Mouse (Mus musculus) limb, embryonic 14.5 days (tissue): Measurements from ENCODE around the gene Fhad1. TPM values are rescaled to one million over a fixed set of nuclear protein-coding genes. Genes with fewer than 3 reads are reported as not detected.

Experiments used
- ATAC-seq: fragments of 200-750 bp; cut with Nextera tagmentation; 2 replicates; pipeline ENCODE4 v1.8.0; 2017; ENCODE audit warnings: low read depth, moderate number of reproducible peaks, moderate TSS enrichment; ENCODE audit not compliant: low FRiP score
- DNase-seq: peaks from one replicate; pipeline ENCODE4 v3.0.0-alpha.2; 2015; ENCODE audit warnings: low spot score
- H3K27ac ChIP-seq: fragments of 300-500 bp; sonication (generic); replicated peaks from 2 replicates; pipeline ENCODE4 v1.5.1; 2014; ENCODE audit warnings: low read depth, mild to moderate bottlenecking, low read length, moderate library complexity, mixed read lengths
- H3K27me3 ChIP-seq: fragments of 300-500 bp; sonication (generic); 2 replicates; pipeline ENCODE4 v1.6.1; 2014; ENCODE audit warnings: low read length, mixed read lengths; ENCODE audit not compliant: control insufficient read depth, insufficient read depth
- H3K36me3 ChIP-seq: fragments of 300-500 bp; sonication (generic); 2 replicates; pipeline ENCODE4 v1.6.1; 2014; ENCODE audit warnings: mild to moderate bottlenecking, low read length, moderate library complexity, mixed read lengths; ENCODE audit not compliant: control insufficient read depth, insufficient read depth
- H3K4me1 ChIP-seq: fragments of 300-500 bp; sonication (generic); 2 replicates; pipeline ENCODE4 v1.6.1; 2014; ENCODE audit warnings: antibody characterized with exemption, low read length, mixed read lengths; ENCODE audit not compliant: control insufficient read depth, insufficient read depth
- H3K4me2 ChIP-seq: fragments of 300-500 bp; sonication (generic); replicated peaks from 2 replicates; pipeline ENCODE4 v1.6.1; 2014; ENCODE audit warnings: low read depth, mild to moderate bottlenecking, low read length, moderate library complexity; ENCODE audit not compliant: severe bottlenecking
- H3K4me3 ChIP-seq: fragments of 300-500 bp; sonication (generic); replicated peaks from 2 replicates; pipeline ENCODE4 v1.5.1; 2014; ENCODE audit warnings: low read length
- H3K9ac ChIP-seq: fragments of 300-500 bp; sonication (generic); 2 replicates; pipeline ENCODE4 v1.6.1; 2014; ENCODE audit warnings: mild to moderate bottlenecking, low read depth, low read length, moderate library complexity; ENCODE audit not compliant: severe bottlenecking
- H3K9me3 ChIP-seq: fragments of 300-500 bp; sonication (generic); 2 replicates; pipeline ENCODE4 v1.6.1; 2016; ENCODE audit warnings: low read length; ENCODE audit not compliant: control insufficient read depth
- POLR2A ChIP-seq: fragments of 200-500 bp; IDR thresholded peaks from 2 replicates; pipeline ENCODE4 v1.8.0; 2012; ENCODE audit warnings: inconsistent platforms, mild to moderate bottlenecking, moderate library complexity, borderline replicate concordance; ENCODE audit not compliant: insufficient read depth, insufficient read length; ENCODE audit errors: extremely low read depth
- WGBS: fragments of 180-500 bp; shearing (Covaris S2); extraction: QIAGEN DNeasy Blood & Tissue Kit; methylation state at CpG from one replicate; pipeline ENCODE4 v1.1.7; 2014; 5-methylcytosine and 5-hydroxymethylcytosine counted together
- polyA plus RNA-seq, 2 experiments: library from polyadenylated mRNA; depleted of rRNA in 1 of 2; stranded (reverse) in 1 of 2; unstranded in 1 of 2; fragments of >200 nt; fragmentation: Nextera tagmentation in 1 of 2; extraction: Ambion mirVana in 1 of 2; gene quantifications; 2 replicates each; pipeline versions ENCODE4 v1.2.1 to v1.2.3; 2012 to 2014

The Fhad1 gene
- polyA plus RNA-seq, 2 experiments: 2.7 to 3.1 TPM

DNA sequence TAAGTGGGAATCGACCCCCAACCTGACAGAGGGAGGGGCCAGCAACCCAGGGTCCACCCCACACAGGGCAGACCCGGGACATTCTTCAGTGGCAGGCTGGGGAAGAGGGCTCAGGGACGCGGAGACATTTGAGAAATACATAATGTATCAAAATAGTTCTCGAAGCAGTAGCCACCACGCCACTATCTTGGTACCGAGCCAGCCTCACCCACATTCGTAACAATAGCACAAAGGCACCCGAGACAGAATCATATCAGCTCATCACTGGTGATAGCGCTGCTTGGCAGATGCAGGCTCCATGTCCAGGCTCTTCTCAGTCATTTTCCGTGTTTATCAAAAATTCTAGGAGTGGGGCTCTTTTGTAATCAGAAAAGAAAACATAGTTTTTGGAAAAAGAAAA, 90.9 kb downstream of the Fhad1 start:
- Histone ChIP-seq H3K27me3 (no peaks in the 10 kb centered on the region), H3K9me3 (no peaks in the 10 kb centered on the region), H3K4me2 (no peak overlapping the region), H3K4me3 (no peak overlapping the region), H3K9ac (no peak overlapping the region), H3K27ac (no peak overlapping the region), H3K36me3 (no peaks in the 10 kb centered on the region), H3K4me1 (peaks cover 4% of the 10 kb centered on the region; the same call in 1 of the 2 replicates)
- TF ChIP-seq POLR2A: no peak
- 90% methylated on average over 11 of the region's 11 CpGs for WGBS
- no peak for ATAC-seq
- no peak for DNase-seq

DNA sequence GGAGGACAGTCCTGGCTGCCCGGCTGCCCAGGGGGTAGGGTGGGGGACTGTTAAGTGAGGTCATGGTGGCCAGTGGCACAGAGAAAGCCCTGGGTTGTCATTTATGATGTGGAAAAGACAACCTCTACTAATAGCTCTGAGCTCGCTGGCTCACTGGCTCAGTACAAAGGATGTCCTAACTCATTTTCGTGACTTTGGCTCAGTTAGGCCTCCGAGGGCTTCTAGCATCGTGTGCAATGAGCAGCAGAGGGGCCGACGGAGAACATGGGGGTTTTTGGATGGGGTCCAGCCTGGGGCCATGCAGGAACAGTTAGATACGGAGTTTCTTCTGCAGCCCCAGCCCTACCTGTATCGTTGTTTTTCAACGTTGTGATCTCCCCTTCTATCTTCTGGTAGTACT, 94.5 kb downstream of the Fhad1 start:
- no peak overlapping the region for H3K27ac ChIP-seq
- WGBS: 77% methylated on average over 10 of the region's 10 CpGs
- H3K27me3 ChIP-seq: no peaks in the 10 kb centered on the region
- H3K4me3 ChIP-seq: no peak overlapping the region
- H3K9ac ChIP-seq: no peak overlapping the region
- ATAC-seq: no peak
- H3K4me1 ChIP-seq: no peaks in the 10 kb centered on the region
- no peak overlapping the region for H3K4me2 ChIP-seq
- H3K9me3 ChIP-seq: no peaks in the 10 kb centered on the region
- no peak for DNase-seq
- TF ChIP-seq POLR2A: no peak
- H3K36me3 ChIP-seq: no peaks in the 10 kb centered on the region

DNA sequence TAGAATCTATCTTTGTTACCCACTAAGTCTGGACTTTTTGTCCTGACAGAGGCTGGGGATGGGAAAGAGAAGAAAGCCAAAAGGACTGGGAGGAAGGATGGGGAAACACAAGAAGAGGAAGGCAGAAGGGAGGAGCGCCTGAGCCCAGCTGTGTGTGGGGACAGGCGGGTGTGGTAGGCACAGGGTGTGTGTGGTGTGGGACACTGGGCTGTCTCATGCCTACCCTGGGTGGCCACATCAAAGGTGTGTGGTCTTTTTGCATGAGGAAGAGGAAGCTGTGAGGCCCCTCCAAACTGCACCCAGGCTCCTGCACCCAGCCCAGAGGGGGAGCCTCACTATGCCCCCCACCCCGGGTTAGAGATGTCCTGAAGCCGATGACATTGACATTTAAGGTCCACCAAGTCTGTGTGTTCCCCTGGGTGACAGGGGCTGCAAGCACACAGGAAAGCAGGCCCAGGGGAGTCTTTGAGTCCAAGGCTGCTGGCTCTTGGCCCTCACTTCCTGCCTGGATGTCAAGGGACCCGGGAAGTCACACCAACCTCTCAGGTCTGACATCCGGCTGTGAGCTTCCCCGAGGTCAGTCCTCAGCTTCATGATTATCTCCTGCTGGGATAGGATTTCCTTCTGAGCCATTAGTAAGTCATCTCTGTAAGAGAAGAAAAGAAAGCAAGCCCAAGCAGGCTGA, 97.0 kb downstream of the Fhad1 start:
- Histone ChIP-seq H3K9me3 (no peaks in the 10 kb centered on the region), H3K27me3 (no peaks in the 10 kb centered on the region), H3K36me3 (no peaks in the 10 kb centered on the region), H3K4me2 (no peak overlapping the region), H3K9ac (no peak overlapping the region), H3K4me3 (no peak overlapping the region), H3K4me1 (0 out of 2 replicates have a peak, but pooled peaks cover 3% of the 10 kb centered on the region), H3K27ac (no peak overlapping the region)
- no peak for ATAC-seq
- TF ChIP-seq POLR2A: no peak
- no peak for DNase-seq
- 48% methylated on average over 7 of the region's 7 CpGs for whole genome bisulfite sequencing

DNA sequence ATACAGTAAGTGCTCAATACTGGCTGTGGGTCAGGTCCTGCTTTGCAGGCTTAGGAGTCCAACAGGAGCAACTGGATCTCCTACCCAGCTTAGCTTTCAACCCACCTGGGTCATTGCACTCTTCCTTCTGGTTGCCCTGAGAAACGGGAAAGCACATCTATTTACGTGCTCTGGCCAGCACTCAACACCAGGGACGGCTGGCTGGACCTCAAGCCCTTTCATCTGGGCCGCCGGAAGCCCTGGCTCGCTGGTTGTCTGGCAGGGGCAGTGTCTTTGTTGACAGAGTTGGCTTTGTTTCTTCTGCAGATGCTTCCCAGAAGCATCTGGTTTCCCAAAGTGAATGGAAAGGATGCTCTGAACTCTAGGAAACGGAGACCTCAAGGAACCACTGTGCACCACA, 100.8 kb downstream of the Fhad1 start:
- no peak overlapping the region for H3K9ac ChIP-seq
- H3K36me3 ChIP-seq: no peaks in the 10 kb centered on the region
- no peak for DNase-seq
- 0 out of 2 replicates have a peak, but pooled peaks cover 3% of the 10 kb centered on the region for H3K4me1 ChIP-seq
- no peak overlapping the region for H3K4me2 ChIP-seq
- ATAC-seq: no peak
- H3K4me3 ChIP-seq: no peak overlapping the region
- 32% methylated on average over 7 of the region's 7 CpGs for WGBS
- TF ChIP-seq POLR2A: no peak
- no peaks in the 10 kb centered on the region for H3K9me3 ChIP-seq
- H3K27ac ChIP-seq: no peak overlapping the region
- H3K27me3 ChIP-seq: no peaks in the 10 kb centered on the region

DNA sequence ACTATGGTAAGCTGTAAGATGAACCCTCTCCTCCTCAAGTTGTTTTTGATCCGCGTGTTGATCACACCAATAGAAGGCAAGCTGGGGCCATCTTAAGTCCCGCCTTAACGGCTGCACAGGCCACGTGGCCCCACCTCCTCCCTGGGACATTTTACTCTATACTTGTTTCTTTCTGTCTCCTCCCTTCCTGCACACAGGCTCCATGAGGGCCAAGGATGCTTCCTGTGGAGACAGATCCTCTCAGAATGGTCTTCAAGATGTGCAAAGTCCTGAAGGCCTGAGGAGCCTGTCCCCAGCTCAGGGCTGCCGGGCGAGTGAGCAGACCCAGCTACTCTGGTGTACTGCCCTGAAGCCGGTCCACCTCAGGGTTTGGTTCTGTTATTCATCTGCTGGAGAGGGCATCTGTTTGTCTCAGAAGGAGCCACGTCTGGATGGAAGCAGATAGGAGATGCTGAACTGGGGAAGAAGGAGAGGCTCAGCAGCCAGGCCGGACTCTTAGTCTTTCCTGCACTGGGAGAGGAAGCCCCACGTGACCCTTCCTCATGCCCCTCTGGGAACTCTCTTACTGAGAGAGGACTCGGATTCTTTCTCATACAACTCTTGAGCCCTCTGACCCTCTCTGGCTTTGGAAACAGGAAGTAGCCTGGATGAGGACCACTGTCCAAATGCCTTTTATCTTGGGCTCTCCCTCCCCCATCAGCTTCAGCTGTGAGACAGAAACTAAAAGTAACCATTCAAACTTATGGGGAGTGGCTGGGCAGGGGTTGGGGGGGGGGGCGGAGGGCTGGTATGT, 101.5 kb downstream of the Fhad1 start:
- ATAC-seq (no peak), DNase-seq (no peak)
- no peak overlapping the region for H3K4me2 ChIP-seq
- no peaks in the 10 kb centered on the region for H3K36me3 ChIP-seq
- no peak overlapping the region for H3K9ac ChIP-seq
- H3K27ac ChIP-seq: no peak overlapping the region
- no peaks in the 10 kb centered on the region for H3K9me3 ChIP-seq
- no peak for TF ChIP-seq POLR2A
- H3K27me3 ChIP-seq: no peaks in the 10 kb centered on the region
- 70% methylated on average over 13 of the region's 13 CpGs for WGBS
- no peak overlapping the region for H3K4me3 ChIP-seq
- H3K4me1 ChIP-seq: 0 out of 2 replicates have a peak, but pooled peaks cover 3% of the 10 kb centered on the region
